Mouse (Mus musculus) hindbrain, embryonic 15.5 days (tissue): ENCODE results near the gene Gga1. TPM values are rescaled to one million over a fixed set of nuclear protein-coding genes. Genes with fewer than 3 reads are reported as not detected.

ENCODE experiments used
- ATAC-seq: fragments of 200-750 bp; cut with Nextera tagmentation; 2 replicates; pipeline ENCODE4 v1.8.0; 2017; ENCODE audit warnings: low read depth, moderate number of reproducible peaks, moderate TSS enrichment; ENCODE audit not compliant: low FRiP score
- H3K27ac ChIP-seq: fragments of 300-500 bp; sonication (generic); replicated peaks from 2 replicates; pipeline ENCODE4 v1.5.1; 2015; ENCODE audit warnings: mild to moderate bottlenecking, inconsistent platforms
- H3K27me3 ChIP-seq: fragments of 300-500 bp; sonication (generic); 2 replicates; pipeline ENCODE4 v1.6.1; 2015; ENCODE audit warnings: control low read depth, inconsistent platforms
- H3K36me3 ChIP-seq: fragments of 300-500 bp; sonication (generic); 2 replicates; pipeline ENCODE4 v1.6.1; 2015; ENCODE audit warnings: control low read depth, inconsistent platforms
- H3K4me1 ChIP-seq: fragments of 300-500 bp; sonication (generic); replicated peaks from 2 replicates; pipeline ENCODE4 v1.6.1; 2015; ENCODE audit warnings: control low read depth, inconsistent platforms
- H3K4me2 ChIP-seq: fragments of 300-500 bp; sonication (generic); 2 replicates; pipeline ENCODE4 v1.6.1; 2015; ENCODE audit warnings: moderate library complexity, mild to moderate bottlenecking, inconsistent platforms
- H3K4me3 ChIP-seq: fragments of 300-500 bp; sonication (generic); 2 replicates; pipeline ENCODE4 v1.5.1; 2015; ENCODE audit warnings: mild to moderate bottlenecking, inconsistent platforms
- H3K9ac ChIP-seq: fragments of 300-500 bp; sonication (generic); 2 replicates; pipeline ENCODE4 v1.6.1; 2015; ENCODE audit warnings: inconsistent platforms
- H3K9me3 ChIP-seq: fragments of 300-500 bp; sonication (generic); 2 replicates; pipeline ENCODE4 v1.6.1; 2016; ENCODE audit warnings: control low read depth, inconsistent platforms
- WGBS: fragments of 180-500 bp; shearing (Covaris S2); methylation state at CpG from one replicate; pipeline ENCODE4 v1.1.7; 2015; 5-methylcytosine and 5-hydroxymethylcytosine counted together
- polyA plus RNA-seq: library from polyadenylated mRNA; unstranded; fragments of >200 nt; fragmentation: Nextera tagmentation; extraction: Ambion mirVana; gene quantifications from 2 replicates; pipeline ENCODE4 v1.2.1, GENCODE M21; 2015

Gga1 gene
- polyA plus RNA-seq, 1 experiment from 2014 or later, result 51.9 TPM

- H3K9ac ChIP-seq, result no peak overlapping the region
- H3K4me3 ChIP-seq, result no peak overlapping the region
- no peak overlapping the region for H3K27ac ChIP-seq
- WGBS, result 41% methylated on average over 8 of the region's 8 CpGs
- 0 out of 2 replicates have a peak, but pooled peaks have one; percentile 21 for ATAC-seq
- H3K27me3 ChIP-seq, result peaks cover 15% of the 10 kb centered on the region; the same call in 1 of the 2 replicates
- H3K9me3 ChIP-seq, result no peaks in the 10 kb centered on the region
- H3K36me3 ChIP-seq, result no peaks in the 10 kb centered on the region
- H3K4me2 ChIP-seq, result 0 out of 2 replicates have a peak overlapping the region, but pooled peaks have one; percentile 98
- peaks cover 21% of the 10 kb centered on the region for H3K4me1 ChIP-seq
Measured at GRCm38 (mm10) chr15:78901422-78901789, 24.4 kb downstream of the Gga1 start.

DNA sequence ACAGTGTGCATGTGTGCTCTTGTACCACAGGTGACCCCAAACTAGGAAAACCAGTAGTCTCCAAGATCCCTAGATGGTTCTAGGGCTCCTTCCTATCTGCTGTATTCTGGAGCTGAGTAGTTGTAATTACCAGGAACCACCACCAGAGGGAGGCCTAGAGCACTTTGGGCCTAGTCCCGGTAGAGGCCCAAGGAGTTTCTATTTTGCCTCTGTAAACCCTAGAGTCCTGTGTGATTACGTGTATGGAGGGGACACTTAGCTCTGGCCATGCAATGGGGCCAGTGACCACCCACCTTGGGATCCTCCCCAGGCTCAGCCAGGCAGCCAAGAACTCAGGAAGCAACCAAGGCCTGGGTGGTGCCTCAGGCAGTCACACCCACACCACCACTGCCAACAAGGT, 26.3 kb downstream of the Gga1 start:
- H3K36me3 ChIP-seq, result no peaks in the 10 kb centered on the region
- 5% methylated on average over 2 of the region's 2 CpGs for WGBS
- ATAC-seq, result peak; percentile 19; the same call in 1 of the 2 replicates
- H3K9me3 ChIP-seq, result no peaks in the 10 kb centered on the region
- no peak overlapping the region for H3K27ac ChIP-seq
- peaks cover 21% of the 10 kb centered on the region for H3K4me1 ChIP-seq
- no peak overlapping the region for H3K9ac ChIP-seq
- H3K27me3 ChIP-seq, result peaks cover 15% of the 10 kb centered on the region; the same call in 1 of the 2 replicates
- no peak overlapping the region for H3K4me3 ChIP-seq
- no peak overlapping the region for H3K4me2 ChIP-seq

- 80% methylated on average over 7 of the region's 7 CpGs for WGBS
- H3K36me3 ChIP-seq, result no peaks in the 10 kb centered on the region
Measured at GRCm38 (mm10) chr15:78908399-78908798, 31.4 kb downstream of the Gga1 start.

GRCm38 (mm10) chr15:78908982-78909381, 32.0 kb downstream of the Gga1 start:
- Histone ChIP-seq H3K9ac (no peak overlapping the region), H3K4me3 (no peak overlapping the region), H3K27ac (no peak overlapping the region), H3K4me2 (no peak overlapping the region), H3K36me3 (no peaks in the 10 kb centered on the region), H3K4me1 (peaks cover 8% of the 10 kb centered on the region), H3K27me3 (no peaks in the 10 kb centered on the region), H3K9me3 (no peaks in the 10 kb centered on the region)
- no peak for ATAC-seq
- 87% methylated on average over 8 of the region's 8 CpGs for WGBS

More at GRCm38 (mm10) chr15:78908399-78908798, 31.4 kb downstream of the Gga1 start:
- H3K9me3 ChIP-seq, result no peaks in the 10 kb centered on the region
- H3K27ac ChIP-seq, result no peak overlapping the region
- no peak overlapping the region for H3K9ac ChIP-seq
- no peaks in the 10 kb centered on the region for H3K27me3 ChIP-seq
- ATAC-seq, result no peak
- H3K4me3 ChIP-seq, result no peak overlapping the region
- peaks cover 8% of the 10 kb centered on the region for H3K4me1 ChIP-seq
- no peak overlapping the region for H3K4me2 ChIP-seq

- no peak for ATAC-seq
- Histone ChIP-seq H3K27ac (no peak overlapping the region), H3K36me3 (no peaks in the 10 kb centered on the region), H3K4me1 (peaks cover 34% of the 10 kb centered on the region), H3K9me3 (no peaks in the 10 kb centered on the region), H3K9ac (no peak overlapping the region), H3K4me3 (no peak overlapping the region), H3K4me2 (no peak overlapping the region), H3K27me3 (no peaks in the 10 kb centered on the region)
- 29% methylated on average over 9 of the region's 9 CpGs for WGBS
Measured at GRCm38 (mm10) chr15:78912040-78912439, 35.0 kb downstream of the Gga1 start.

DNA sequence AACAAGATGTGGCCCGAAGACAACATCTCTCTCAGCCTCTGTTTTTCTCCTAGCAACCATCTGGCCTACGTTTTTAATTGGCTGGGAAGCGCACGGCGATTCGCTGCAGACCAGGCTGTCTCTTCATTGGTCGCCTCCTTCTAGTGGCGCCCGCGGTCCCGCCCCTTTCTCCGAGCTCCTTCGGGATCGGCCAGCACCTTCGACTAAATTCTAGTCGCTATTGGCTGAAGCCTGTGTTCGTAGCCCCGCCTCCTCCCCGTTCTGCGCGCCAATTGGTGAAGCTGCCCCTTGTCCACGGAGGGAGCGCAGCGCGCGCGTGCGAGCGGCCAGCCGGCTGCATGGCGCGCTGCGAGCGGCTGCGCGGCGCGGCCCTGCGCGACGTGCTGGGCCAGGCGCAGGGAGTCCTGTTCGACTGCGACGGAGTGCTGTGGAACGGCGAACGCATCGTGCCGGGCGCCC, 36.7 kb downstream of the Gga1 start, which contains the start of gene Pdxp:
Pdxp (plus strand) TSS at position 288 of the 459 bp plus-strand sequence.
- H3K4me2 ChIP-seq, result peak within 1 kb of the TSS; percentile 81
- H3K27ac ChIP-seq, result peak within 1 kb of the TSS; percentile 97
- peaks cover 42% of the 10 kb centered on the region for H3K4me1 ChIP-seq
- WGBS, result under 1% methylated on average over 48 of the region's 51 CpGs
- ATAC-seq, result peak; percentile 95
- peak within 1 kb of the TSS; percentile 82 for H3K9ac ChIP-seq
- H3K27me3 ChIP-seq, result no peaks in the 10 kb centered on the region
- peak within 1 kb of the TSS; percentile 88 for H3K4me3 ChIP-seq
- no peaks in the 10 kb centered on the region for H3K9me3 ChIP-seq
- H3K36me3 ChIP-seq, result no peaks in the 10 kb centered on the region

- Histone ChIP-seq H3K4me3 (peak overlapping the region; percentile 88), H3K4me1 (peaks cover 42% of the 10 kb centered on the region), H3K27ac (peak overlapping the region; percentile 97), H3K9ac (peak overlapping the region; percentile 82), H3K9me3 (no peaks in the 10 kb centered on the region), H3K4me2 (peak overlapping the region; percentile 81), H3K27me3 (no peaks in the 10 kb centered on the region), H3K36me3 (peaks cover 5% of the 10 kb centered on the region; the same call in 1 of the 2 replicates)
- peak; percentile 66 for ATAC-seq
- 0% methylated on average over 70 of the region's 87 CpGs for WGBS
Measured at GRCm38 (mm10) chr15:78914091-78914822, 37.3 kb downstream of the Gga1 start.

- no peak for ATAC-seq
- 48% methylated on average over 8 of the region's 8 CpGs for WGBS
- Histone ChIP-seq H3K4me2 (peak overlapping the region; percentile 81), H3K4me1 (peaks cover 42% of the 10 kb centered on the region), H3K9me3 (no peaks in the 10 kb centered on the region), H3K27me3 (no peaks in the 10 kb centered on the region), H3K36me3 (peaks cover 7% of the 10 kb centered on the region; the same call in 1 of the 2 replicates), H3K9ac (peak overlapping the region; percentile 82), H3K27ac (peak overlapping the region; percentile 97), H3K4me3 (peak overlapping the region; percentile 88)
Measured at GRCm38 (mm10) chr15:78914823-78915659, 38.1 kb downstream of the Gga1 start.

DNA sequence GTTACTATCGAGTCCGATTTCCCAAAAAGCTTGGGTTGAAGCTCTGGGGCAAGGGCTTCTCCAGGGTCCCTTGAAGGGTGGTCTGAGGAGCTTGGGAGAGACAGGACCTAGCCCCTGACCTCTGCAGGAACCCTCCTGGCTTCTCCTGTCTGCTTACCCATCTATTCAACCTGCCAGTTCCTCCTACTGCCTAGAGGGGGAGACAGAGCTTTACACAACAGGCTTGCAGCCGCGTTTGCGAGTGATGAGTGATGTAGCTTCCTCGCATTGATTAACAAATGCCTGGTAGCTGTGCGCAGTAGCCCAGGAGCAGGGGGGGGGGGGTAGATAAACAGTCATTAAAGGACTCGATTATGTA, 38.6 kb downstream of the Gga1 start:
- Histone ChIP-seq H3K4me3 (peak overlapping the region; percentile 88), H3K27ac (peak overlapping the region; percentile 60), H3K4me2 (peak overlapping the region; percentile 81), H3K9ac (peak overlapping the region; percentile 82), H3K36me3 (peaks cover 7% of the 10 kb centered on the region; the same call in 1 of the 2 replicates), H3K4me1 (peaks cover 42% of the 10 kb centered on the region), H3K9me3 (no peaks in the 10 kb centered on the region), H3K27me3 (no peaks in the 10 kb centered on the region)
- 6% methylated on average over 8 of the region's 8 CpGs for WGBS
- ATAC-seq, result no peak

- Histone ChIP-seq H3K27ac (peak overlapping the region; percentile 60), H3K9me3 (no peaks in the 10 kb centered on the region)
- ATAC-seq, result no peak
Measured at GRCm38 (mm10) chr15:78916052-78916826, 39.2 kb downstream of the Gga1 start.

GRCm38 (mm10) chr15:78918126-78918525, 41.1 kb downstream of the Gga1 start:
- no peaks in the 10 kb centered on the region for H3K27me3 ChIP-seq
- H3K36me3 ChIP-seq, result peaks cover 7% of the 10 kb centered on the region; the same call in 1 of the 2 replicates
- H3K4me2 ChIP-seq, result no peak overlapping the region
- H3K4me1 ChIP-seq, result peaks cover 37% of the 10 kb centered on the region
- no peak for ATAC-seq
- no peak overlapping the region for H3K9ac ChIP-seq
- no peak overlapping the region for H3K27ac ChIP-seq
- 96% methylated on average over 23 of the region's 23 CpGs for WGBS
- H3K9me3 ChIP-seq, result no peaks in the 10 kb centered on the region
- H3K4me3 ChIP-seq, result no peak overlapping the region

More at GRCm38 (mm10) chr15:78916052-78916826, 39.2 kb downstream of the Gga1 start:
- H3K36me3 ChIP-seq, result peaks cover 7% of the 10 kb centered on the region; the same call in 1 of the 2 replicates
- peak overlapping the region; percentile 47 for H3K9ac ChIP-seq
- no peaks in the 10 kb centered on the region for H3K27me3 ChIP-seq
- H3K4me2 ChIP-seq, result peak overlapping the region; percentile 81
- H3K4me3 ChIP-seq, result peak overlapping the region; percentile 88
- peaks cover 42% of the 10 kb centered on the region for H3K4me1 ChIP-seq
- 17% methylated on average over 12 of the region's 12 CpGs for WGBS
